Mouse (Mus musculus): Measurements from ENCODE around the gene Edem1.

The Edem1 gene

DNA sequence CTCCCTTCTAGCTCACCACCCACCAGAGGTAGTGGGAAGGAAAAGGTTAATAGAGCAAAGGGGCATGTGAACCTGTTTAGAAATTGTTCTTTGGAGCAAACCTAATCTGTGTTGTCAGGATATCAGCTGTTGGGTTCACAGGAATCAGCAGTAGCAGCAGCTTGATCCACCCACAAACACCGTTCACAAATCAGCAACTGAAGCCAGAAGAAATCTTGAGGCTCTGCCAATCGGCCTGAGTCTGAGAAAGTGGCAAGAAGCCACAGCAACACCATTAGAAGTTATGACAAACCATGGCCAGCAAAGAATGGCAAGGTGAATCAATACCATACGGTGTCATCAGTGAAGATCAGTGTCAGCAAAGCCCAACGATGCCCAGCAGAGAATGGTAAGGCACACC is 42.8 kb downstream of the Edem1 start:
- DNase-seq (ENCODE audit: low read depth, low spot score) = no peak

DNA sequence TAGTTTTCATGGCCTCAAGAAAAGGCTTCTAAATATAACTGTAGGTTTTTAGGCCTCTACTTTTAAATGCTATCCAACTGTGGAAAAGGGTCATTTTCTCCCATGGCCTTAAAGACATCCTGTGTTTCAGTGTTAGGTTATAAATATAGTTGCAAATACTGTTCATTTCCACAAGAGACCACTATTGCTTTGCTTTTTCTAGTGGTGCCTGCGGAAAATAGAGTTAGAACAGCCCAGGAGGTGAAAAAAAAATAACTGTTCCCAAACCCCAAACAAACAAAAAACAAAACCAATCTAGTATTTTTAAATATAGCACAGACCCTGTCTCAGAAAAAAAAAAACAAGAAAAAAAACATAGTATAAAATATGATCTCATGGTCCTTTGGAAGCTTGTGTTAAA is 46.9 kb downstream of the Edem1 start:
- no peak for DNase-seq (ENCODE audit: low read depth, low spot score)

DNA sequence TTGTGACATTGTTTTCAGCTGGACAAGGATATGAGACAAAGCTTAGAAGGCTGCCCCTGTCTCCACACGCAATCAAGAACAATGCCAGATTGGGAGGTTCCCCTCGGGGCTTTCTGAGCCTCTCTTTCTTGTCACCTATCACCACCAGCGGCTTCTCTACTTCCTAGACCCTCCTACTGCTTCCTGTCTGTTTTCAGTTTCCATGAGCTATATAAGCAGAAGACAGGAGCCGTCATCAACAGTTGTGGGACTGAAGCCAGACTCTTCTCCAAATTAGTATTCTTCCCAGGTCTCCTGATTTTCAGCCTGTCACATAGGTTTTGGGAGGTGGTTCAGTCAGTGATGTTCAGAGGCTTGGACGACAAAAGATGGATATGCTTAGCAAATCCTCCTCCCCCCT is 47.6 kb downstream of the Edem1 start:
- no peak for DNase-seq (ENCODE audit: low read depth, low spot score)

DNA sequence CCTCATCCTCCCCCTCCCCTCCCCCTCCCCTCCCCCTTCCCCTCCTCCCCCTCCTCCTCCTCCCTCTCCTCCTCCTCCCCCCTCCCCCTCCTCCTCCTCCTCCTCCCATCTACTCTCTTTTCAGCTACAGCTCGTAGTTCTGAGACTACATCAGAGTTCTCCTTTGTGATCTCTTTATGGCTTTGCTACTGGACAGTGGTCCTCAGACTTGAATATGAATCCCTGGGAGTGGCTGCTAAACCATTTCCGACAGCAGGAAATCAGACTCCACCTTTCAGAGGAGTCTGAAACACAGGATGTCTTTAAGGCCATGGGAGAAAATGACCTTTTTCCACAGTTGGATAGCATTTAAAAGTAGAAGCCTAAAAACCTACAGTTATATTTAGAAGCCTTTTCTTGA is 48.0 kb downstream of the Edem1 start:
- no peak for DNase-seq (ENCODE audit: low read depth, low spot score)

DNA sequence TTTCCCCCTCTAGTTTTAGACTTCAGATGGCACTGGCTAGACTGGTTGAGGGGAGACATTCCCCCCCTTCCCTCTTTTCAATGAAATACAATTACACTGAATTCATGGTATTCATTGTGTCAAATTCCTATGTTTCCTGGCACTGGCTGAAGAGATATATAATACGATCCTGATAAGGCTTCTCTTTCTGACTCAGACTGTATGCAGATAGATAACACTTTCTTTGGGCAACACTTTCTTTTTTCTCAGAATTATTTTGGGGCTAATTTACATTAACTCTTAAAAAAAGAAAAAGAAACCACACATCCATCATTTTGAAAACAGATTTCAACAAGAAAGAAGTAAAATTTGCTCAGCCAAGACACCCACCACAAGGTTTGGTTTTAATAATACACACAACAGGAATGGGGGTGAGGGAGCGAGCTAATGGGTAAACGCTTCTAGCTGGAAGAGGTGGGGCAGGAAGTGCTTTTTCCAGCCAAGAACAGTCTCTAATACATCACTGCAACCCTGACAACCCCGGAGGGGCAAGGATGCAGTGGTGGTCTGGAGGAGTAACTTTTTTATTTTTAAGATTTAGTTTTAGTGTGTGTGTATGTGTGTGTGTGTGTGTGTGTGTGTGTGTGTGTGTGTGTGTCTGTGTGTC is 52.0 kb downstream of the Edem1 start:
- no peak for DNase-seq (ENCODE audit: low read depth, low spot score)

DNA sequence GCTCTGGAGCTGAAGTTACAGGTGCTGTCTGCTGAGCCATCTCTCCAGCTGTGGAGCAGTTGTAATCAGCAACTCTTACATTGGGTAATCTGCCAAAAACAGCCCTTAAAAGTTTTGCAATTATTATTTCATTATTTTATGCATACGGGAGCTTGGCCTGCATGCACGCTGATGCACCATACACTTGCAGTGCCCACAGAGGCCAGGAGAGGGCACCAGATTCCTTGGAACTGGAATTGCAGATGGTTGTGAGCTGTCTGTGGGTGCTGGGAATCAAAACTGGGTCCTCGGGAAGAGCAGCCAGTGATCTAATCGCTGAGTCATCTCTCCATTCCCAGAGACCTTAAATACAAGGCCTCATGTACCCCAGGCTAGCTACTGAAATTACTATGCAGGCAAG is 52.6 kb downstream of the Edem1 start:
- no peak for DNase-seq (ENCODE audit: low read depth, low spot score)

DNA sequence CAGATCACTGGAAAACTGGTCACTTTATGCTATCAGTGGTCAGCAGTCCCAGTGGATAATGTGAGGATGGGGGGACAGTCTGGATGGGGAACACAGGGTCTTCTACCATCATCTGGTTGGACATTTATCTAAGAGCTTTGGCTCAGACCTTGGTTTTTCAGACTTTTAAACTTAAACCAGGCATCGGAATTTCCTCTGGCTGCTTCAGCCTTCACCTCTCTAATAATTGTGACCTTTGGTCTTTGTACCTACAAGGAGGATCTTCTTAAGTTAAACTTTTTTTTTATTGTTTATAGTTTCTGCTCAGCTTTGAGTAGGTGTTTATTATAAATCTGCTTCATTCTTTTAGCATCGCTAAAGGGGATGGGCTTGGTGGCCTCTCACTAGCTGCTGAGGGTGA is 55.4 kb downstream of the Edem1 start:
- no peak for DNase-seq (ENCODE audit: low read depth, low spot score)

DNA sequence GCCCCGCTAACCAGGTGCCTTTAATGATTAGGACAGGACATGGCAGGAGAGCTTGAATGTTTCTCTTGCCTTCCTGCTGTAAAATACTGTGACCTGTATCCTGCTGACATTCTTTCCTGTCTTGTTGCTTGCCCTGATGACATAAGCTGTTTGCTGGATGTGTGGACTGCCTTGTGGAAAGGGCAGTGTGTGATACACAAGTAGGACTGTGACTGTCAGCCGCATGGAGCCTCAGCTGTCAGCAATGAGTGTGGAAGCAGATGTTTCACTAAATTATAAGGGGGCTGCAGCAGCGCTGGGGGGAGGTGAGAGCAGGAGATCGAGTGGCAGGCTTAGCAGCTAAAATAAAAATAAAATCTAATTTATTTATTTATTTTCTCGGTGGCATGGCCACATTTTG is 56.2 kb downstream of the Edem1 start:
- DNase-seq (ENCODE audit: low read depth, low spot score) = no peak

DNA sequence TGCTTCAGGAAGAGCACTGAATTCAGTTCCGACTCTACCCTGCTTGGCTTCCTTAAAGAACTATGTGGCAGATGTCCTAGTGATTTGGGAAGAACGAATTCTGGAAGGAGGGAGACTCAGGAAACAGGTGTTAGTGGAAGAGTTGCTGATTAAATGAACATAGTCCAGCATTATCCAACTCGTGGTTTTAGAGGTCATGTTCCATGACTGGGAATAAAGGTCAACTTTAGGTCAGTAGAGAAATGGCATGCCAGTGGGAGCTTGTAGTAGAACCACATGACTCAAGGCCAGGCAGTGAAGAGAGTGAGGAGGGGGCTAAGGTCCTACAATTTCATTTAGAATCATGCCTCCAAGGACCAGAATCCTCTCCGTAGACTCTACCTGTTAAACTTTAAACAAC is 57.9 kb downstream of the Edem1 start:
- DNase-seq (ENCODE audit: low read depth, low spot score) = no peak

DNA sequence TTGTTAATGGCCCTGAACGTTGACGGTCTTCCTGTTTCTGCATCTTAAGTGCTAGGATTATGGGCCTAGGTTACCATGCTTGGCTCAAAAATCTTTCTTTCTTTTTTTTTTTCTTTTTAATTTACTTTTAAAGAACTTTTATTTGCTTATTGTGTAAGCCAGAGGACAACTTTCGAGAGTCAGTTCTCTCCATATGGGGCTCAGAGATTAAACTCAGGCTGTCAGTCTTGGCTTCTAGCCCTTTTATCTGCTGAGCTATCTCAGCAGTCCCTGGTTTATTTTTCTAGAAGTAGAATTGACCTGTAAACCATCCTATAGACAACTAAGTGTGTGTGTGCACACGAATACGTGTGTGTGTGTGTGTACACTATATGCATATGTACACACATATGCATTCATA is 64.1 kb downstream of the Edem1 start:
- DNase-seq (ENCODE audit: low read depth, low spot score) = no peak

DNA sequence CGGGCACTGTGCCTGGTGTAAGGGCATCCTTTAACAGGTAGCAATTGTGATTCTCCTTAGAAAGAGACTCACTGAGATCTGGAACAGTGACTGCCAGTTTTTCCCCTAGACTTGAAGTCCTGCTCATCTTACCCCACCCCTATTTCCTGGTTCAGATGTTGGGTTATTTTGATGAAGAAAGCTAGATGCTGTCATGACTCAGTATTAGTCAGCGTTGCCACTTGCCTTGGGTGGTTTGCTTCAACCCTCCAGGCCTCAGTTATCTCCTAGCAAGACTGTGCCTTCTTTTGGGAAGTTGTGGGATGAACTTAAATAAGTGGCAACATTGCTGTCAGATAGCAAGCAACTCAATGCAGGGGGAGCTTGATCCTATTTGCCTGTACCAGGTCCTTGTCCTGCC is 66.7 kb downstream of the Edem1 start:
- no peak for DNase-seq (ENCODE audit: low read depth, low spot score)

DNA sequence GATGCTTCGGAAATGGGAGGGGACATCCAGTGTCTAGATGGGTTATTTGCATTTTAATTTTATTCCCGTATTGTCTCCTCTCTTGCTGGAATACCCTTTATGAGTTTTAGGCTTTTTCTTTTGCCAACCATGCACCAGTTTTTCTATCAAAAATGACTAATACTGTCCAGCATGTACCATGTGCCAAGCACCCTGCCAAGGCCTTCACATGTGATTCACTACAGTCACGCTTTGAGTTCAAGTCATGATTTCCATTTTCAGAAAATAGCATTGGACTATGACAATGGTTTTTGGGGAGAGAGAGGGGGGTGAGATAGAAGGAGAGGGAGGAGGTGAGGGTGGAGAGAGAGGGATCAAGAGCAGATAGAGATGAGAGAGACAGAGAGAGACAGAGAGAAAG is 67.5 kb downstream of the Edem1 start:
- DNase-seq (ENCODE audit: low read depth, low spot score) = no peak

DNA sequence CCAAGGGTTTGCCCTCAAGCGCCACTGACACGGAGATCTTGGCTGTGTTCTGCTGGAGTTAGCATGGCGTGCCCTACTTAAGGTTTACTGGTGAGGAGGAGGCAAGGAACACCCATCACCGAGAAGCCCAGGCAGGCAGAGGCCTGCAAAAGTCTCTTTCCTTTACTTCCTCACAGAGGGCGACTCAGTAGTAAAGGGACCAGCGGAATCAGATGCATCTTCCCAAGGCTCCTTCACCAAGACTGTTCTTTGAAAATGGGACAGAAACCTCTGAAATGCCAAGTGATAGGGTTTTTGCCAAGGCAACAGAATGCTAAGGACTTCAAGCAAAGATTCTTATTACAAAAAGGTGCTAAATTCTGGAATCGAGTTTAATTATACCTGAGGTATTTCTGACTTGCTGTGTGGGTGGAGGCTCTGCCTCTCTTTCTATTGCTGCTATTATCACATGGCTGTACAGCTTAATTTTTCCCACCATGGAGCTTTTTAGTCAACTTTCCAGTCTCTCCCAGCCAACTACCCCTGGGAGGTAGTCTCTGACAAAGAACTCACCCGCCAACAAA is 68.2 kb downstream of the Edem1 start:
- DNase-seq (ENCODE audit: low read depth, low spot score) = no peak

DNA sequence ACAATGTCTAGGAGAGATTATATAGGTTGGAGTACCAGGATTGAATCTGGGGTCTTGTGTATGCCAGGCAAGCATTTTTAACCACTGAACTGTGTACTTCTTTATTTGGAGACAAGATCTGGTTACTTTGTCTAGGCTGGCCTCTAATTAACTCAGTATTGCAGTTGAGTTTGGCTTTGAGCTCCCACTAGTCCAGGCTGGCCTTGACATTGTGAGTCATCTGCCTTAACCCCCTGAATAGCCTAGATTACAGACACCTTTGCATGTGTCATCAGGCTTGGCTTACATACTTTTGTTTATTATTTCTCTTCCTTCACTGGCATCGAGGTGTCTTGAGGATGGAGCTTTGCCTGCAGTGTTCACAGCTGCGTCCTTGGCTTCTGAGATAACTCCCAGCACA is 70.8 kb downstream of the Edem1 start:
- DNase-seq (ENCODE audit: low read depth, low spot score) = no peak

DNA sequence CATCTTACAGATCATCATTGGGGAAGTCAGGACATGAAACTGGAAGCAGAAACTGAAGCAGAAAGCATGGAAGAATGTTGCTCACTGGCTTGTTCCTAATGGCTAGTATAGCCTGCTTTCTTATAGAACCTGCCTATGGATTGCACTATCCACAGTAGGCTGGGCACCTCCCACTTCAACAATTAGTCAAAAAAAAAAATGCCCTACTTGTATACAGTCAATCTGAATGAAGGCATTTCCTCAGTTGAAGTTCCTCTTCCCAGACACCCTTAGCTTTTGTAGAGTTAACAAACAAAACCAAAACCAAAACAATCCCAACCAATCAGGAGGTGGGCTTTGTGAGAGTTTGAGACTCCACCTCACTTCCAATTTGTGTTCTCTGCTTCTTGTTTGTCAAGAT is 73.7 kb downstream of the Edem1 start:
- DNase-seq (ENCODE audit: low read depth, low spot score) = no peak

DNA sequence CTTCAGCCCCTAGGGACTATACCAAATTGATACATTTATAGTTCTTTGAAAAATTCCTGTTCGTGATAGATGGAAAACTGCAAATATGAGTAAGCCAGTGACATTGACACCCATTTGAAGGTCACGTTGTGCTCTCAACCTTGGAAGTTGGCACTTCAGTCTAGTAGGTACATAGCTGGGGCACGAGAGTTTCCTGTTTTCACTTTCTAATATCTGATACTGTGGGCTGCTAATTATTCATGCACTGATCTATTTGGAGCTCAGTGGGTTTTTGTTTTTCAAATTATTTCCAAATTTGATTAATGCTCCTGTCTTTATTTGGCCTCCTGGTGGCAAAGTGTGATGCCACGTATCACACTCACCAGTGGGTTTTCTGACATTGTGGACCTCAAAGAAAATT is 74.8 kb downstream of the Edem1 start:
- no peak for DNase-seq (ENCODE audit: low read depth, low spot score)

DNA sequence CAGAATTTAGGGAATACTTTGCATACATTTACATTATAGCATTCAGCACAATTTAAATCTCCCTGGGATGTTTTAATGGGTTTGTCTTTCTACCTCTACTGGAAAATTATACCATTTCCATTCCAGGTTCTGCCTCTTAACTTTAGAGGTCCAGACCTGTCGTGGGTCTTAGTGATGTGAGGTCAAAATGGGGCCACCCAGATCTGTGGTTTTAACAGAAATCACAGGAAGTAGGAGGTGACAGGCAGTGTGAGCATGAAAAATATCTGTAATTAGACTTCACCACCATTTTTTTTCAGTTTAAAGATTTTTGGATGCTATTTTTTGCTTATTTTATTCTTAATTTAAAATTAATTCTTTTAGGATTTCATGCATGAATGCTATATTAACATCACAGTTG is 78.1 kb downstream of the Edem1 start:
- DNase-seq (ENCODE audit: low read depth, low spot score) = no peak
